Mouse (Mus musculus): ENCODE measurements around the gene Ttl.

DNA sequence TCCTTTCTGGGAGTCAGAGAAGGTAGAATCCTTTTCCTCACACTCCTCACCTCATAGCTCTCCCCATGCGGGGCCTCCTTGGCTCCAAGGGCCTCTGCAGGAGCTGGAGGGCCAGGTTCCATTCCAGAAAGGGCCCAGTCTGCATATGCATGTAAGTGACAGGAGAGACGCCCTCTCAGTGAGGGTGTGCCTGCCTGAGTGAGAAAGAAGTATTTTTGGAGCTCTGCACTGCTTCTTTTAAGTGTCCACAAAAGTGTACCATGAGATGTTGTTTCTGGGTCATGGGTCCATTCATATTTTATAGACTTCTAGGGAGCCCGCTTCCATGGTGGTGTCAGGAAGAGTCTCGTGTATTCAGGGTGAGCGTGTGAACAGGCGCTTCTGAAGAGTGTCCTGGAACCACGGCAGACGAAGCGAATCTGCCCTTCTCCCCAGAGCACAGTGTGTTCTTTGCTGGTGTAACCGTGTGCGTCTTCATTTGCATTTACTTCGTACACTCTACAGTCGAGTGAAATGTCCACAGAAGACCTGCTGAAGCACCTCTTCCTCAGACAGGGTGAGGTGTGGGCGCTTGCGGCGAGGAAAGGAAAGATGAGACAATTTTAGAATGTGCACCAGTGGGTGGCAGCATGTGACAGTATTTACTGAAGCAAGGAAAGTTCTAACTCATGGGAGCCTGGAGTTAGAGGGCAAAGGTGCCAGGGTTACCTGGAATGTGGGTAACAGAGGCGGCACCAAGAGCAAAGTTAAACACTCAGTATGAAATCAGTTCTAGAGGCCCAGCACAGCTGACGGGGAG lies 28.4 kb downstream of the Ttl start:
- TF ChIP-seq CTCF (IDR thresholded peaks at IDR 0.05; ENCODE audit: low read depth): peak; percentile 45
- TF ChIP-seq EP300 (IDR thresholded peaks at IDR 0.05; ENCODE audit: low read depth): no peak

Data from liver, postnatal 0 days (tissue).